Mouse (Mus musculus) bone marrow, adult 2 months (tissue): ENCODE measurements around the gene Ppp6r3. TPM values are rescaled to one million over a fixed set of nuclear protein-coding genes. Genes with fewer than 3 reads are reported as not detected.

Source experiments
- H3K27ac ChIP-seq: fragments of 200-500 bp; 2 replicates; pipeline ENCODE4 v1.5.1; 2012; ENCODE audit warnings: low read depth, mild to moderate bottlenecking, control low read depth, inconsistent platforms, low read length; ENCODE audit not compliant: control insufficient read depth, poor library complexity, insufficient read depth
- H3K4me1 ChIP-seq: fragments of 200-500 bp; 2 replicates; pipeline ENCODE4 v1.6.1; 2011; ENCODE audit warnings: low read length; ENCODE audit not compliant: control insufficient read depth, insufficient read depth
- H3K4me3 ChIP-seq: fragments of 200-500 bp; replicated peaks from 2 replicates; pipeline ENCODE3; 2011; ENCODE audit warnings: mild to moderate bottlenecking, low read depth, low read length, control low read depth; ENCODE audit not compliant: control insufficient read depth
- CTCF ChIP-seq: fragments of 200-500 bp; IDR thresholded peaks from 2 replicates; pipeline ENCODE4 v1.5.1; 2011; ENCODE audit warnings: low read length, control low read depth; ENCODE audit not compliant: control insufficient read depth, insufficient read depth
- POLR2A ChIP-seq: fragments of 200-500 bp; IDR thresholded peaks from 2 replicates; pipeline ENCODE4 v1.6.1; 2011; ENCODE audit warnings: low read depth, mild to moderate bottlenecking, control low read depth, low read length, borderline replicate concordance; ENCODE audit not compliant: control insufficient read depth
- WGBS: fragments of 180-500 bp; shearing (Covaris S2); methylation state at CpG from one replicate; pipeline ENCODE4 v1.1.7; 2018; 5-methylcytosine and 5-hydroxymethylcytosine counted together
- polyA plus RNA-seq: library from polyadenylated mRNA; stranded (reverse); fragments of >200 nt; gene quantifications from 2 replicates; pipeline ENCODE4 v1.2.4, GENCODE M21; 2011; ENCODE audit warnings: low replicate concordance; ENCODE audit not compliant: missing spikeins, insufficient read depth, insufficient read length

The Ppp6r3 gene
- polyA plus RNA-seq, 1 experiment = 34.6 TPM

DNA sequence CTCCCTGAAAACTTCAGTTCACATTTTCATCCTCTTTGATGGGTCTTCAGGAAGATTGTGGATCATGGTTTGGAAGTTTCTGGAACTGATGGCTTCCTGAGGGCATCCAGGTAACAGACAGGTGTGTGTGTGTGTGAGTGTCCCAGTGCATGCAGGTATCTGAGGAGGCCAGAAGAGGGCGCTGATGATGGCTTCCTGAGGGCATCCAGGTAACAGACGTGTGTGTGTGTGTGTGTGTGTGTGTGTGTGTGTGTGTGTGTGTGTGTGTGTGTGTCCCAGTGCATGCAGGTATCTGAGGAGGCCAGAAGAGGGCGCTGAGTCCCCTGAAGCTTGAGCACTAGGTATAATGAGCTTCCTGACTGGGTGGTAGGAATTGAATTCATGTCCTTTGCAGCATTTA is 128.2 kb downstream of the Ppp6r3 start:
- TF ChIP-seq POLR2A (no peak), CTCF (no peak)
- 74% methylated on average over 3 of the region's 3 CpGs for WGBS
- H3K4me3 ChIP-seq = no peak overlapping the region

DNA sequence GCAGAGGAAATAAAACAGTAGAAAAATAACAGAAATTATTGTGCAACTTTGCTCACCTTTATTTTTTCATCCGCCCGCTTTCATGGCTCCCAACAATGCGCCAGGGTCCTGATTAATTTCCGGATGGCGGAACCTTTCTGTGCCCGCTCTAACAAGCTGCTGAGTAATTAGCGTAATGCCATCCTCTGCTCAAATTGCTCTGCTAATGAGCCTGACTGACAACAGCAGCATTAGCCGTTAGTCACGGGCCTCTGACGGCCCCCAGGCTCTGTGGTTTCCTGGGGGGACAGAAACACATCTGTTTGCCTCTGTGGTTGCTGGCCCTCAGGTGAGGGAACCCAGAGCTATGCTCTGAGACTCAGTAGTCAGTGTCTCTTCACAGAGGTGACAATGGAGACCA is 134.5 kb downstream of the Ppp6r3 start:
- H3K27ac ChIP-seq = no peak overlapping the region
- no peak overlapping the region for H3K4me3 ChIP-seq
- H3K4me1 ChIP-seq = no peaks in the 10 kb centered on the region; the same call in 1 of the 2 replicates
- WGBS = 37% methylated on average over 10 of the region's 10 CpGs
- TF ChIP-seq CTCF = no peak
- TF ChIP-seq POLR2A = no peak

More for the DNA sequence above, 128.2 kb downstream of the Ppp6r3 start:
- no peak overlapping the region for H3K27ac ChIP-seq
- no peaks in the 10 kb centered on the region for H3K4me1 ChIP-seq

DNA sequence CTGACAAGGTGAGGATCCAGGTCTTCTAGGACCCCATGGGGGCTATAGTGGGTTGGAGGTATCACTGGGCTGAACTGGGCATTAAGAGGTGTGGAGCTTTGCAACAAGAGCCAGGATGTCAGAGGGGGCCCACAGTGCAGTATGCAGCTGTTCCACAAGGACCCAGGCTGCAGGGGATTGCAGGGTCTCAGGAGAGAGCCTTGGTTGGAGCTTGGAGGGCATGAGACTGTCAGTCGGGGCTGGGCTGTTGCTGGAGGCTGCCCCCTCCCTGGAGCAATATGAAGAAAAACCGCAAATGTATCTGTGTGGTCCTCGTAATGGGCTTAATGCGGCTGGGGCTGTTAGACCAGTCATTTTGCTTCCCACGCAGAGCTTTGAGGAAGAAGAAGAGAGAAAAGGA is 134.9 kb downstream of the Ppp6r3 start:
- no peak overlapping the region for H3K27ac ChIP-seq
- H3K4me1 ChIP-seq = no peaks in the 10 kb centered on the region; the same call in 1 of the 2 replicates
- no peak for TF ChIP-seq CTCF
- TF ChIP-seq POLR2A = no peak
- no peak overlapping the region for H3K4me3 ChIP-seq
- 25% methylated on average over 5 of the region's 5 CpGs for whole genome bisulfite sequencing

DNA sequence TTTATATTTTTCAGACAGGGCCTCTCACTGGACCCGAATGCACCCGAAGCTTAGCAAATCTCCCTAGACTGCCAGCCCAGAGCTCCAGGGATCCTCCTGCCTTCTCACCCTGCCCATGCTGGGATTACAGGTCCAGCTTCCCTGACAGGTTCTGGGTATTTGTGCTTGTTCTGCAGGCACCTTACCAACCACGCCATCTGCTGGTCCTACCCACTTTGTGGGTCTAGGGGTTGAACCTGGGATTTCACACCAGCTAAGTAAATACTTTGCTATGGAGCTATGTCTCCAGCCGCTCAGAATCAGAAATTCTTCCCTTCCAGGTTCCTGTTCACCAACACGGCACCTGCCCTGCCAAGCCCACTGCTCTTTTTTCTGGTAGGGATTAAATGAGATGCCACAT is 137.6 kb downstream of the Ppp6r3 start:
- Histone ChIP-seq H3K27ac (no peak overlapping the region), H3K4me3 (no peak overlapping the region), H3K4me1 (no peaks in the 10 kb centered on the region; the same call in 1 of the 2 replicates)
- WGBS = 71% methylated on average over 5 of the region's 5 CpGs
- TF ChIP-seq POLR2A (no peak), CTCF (peak; percentile 44)

DNA sequence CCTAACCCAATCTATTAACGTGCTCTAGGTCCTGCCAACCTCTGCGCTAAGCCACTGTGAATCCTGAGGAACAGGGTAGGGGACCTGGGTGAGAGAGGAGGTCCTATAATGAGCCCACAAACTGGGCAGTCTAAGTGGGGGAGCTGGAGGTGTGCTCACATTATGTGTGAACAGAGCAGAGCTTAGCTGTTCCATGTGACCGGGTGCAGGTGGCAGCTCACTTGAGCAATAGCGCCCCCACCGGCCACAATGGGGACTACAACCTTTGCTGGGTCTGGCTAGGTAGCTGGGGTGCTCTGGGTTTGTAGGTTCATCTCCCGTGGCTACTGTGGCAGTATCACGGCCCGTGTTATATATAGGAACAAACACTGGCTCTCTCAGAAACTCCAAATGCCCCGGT is 138.7 kb downstream of the Ppp6r3 start:
- 54% methylated on average over 9 of the region's 9 CpGs for WGBS
- TF ChIP-seq POLR2A (no peak), CTCF (peak; percentile 78)
- Histone ChIP-seq H3K27ac (no peak overlapping the region), H3K4me3 (no peak overlapping the region), H3K4me1 (no peaks in the 10 kb centered on the region; the same call in 1 of the 2 replicates)

DNA sequence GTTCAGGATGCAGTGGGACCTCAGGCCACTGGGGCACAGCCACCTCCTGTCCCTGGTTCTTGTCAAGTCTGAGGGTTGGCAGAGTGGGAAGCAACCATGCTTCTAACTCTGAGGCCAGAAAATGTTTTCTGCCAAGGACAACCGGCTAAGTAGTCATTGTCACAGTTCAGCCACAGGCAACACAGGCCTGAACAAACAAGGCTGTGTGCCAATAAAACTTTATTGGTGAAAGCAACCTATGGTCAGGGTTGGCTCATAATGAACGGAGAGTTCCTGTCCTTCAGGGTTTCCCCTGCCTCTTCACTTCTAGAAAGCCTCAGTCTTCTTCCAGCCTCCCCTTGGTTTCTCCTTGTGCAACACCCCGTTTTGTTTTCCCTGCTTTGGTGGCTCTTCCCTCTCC is 139.7 kb downstream of the Ppp6r3 start:
- 52% methylated on average over 3 of the region's 3 CpGs for WGBS
- peaks cover 2% of the 10 kb centered on the region; the same call in 1 of the 2 replicates for H3K4me1 ChIP-seq
- H3K4me3 ChIP-seq = no peak overlapping the region
- no peak for TF ChIP-seq CTCF
- TF ChIP-seq POLR2A = no peak
- no peak overlapping the region for H3K27ac ChIP-seq

DNA sequence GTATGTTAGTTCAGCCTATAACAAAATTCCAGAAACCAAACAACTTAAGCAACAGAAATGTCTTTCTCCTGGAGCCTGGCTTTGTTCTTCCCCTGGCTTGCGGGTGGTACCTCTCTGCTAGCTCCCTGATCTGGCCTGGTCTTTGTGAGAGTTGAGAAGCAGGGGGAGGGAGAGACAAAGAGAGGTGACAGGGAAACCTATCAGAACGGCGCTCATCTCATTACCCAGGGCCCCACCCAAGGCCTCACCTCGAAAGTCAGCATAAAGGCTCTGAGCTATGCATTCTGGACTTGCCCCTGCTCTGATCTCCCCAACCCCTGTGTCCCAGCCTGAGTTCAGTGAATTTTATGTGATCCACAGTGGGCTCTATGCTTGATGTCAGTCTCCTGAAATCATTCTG is 140.9 kb downstream of the Ppp6r3 start:
- H3K4me3 ChIP-seq = no peak overlapping the region
- no peak for TF ChIP-seq CTCF
- TF ChIP-seq POLR2A = no peak
- 71% methylated on average over 4 of the region's 4 CpGs for WGBS
- peaks cover 2% of the 10 kb centered on the region; the same call in 1 of the 2 replicates for H3K4me1 ChIP-seq
- H3K27ac ChIP-seq = no peak overlapping the region

DNA sequence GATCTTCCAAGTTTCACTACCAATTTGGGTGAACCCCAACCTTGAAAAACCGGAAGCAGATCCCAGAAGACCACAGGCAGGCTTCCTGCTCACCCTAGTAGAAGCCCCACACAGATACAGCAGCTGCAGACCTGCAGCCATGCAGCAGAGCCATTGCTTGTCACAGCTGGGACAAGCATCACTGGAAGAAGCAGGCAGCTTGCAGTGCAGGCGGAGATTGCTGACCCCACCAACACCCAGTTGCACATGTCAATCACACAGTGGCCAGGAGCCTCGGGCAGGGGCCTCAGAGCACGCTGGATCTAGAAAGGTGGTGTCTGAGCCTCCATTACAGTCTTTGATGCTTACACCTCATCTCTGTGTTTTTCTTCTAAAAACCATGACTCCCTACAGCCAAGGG is 141.4 kb downstream of the Ppp6r3 start:
- WGBS = 62% methylated on average over 4 of the region's 4 CpGs
- TF ChIP-seq POLR2A (no peak), CTCF (no peak)
- peaks cover 2% of the 10 kb centered on the region; the same call in 1 of the 2 replicates for H3K4me1 ChIP-seq
- no peak overlapping the region for H3K4me3 ChIP-seq
- no peak overlapping the region for H3K27ac ChIP-seq

DNA sequence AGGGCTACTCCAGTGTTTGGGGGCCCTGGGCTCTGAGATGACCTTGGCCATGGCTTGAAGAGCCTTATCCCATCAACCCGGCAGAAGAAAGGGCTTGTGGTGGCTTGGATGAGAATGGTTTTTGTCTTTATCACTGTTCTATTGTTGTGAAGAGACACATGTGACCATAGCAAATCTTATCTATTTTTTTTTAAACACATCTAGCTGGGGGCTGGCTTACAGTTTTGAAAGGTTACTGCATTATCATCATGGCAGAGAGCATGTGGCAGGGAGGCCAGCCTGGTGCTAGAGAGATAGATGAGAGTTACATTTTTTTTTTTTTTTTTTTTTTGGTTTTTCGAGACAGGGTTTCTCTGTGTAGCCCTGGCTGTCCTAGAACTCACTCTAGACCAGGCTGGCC is 143.6 kb downstream of the Ppp6r3 start:
- Histone ChIP-seq H3K4me1 (peaks cover 3% of the 10 kb centered on the region; the same call in 1 of the 2 replicates), H3K4me3 (no peak overlapping the region), H3K27ac (no peak overlapping the region)
- no peak for TF ChIP-seq CTCF
- no peak for TF ChIP-seq POLR2A
- WGBS = 58% methylated on average over 2 of the region's 2 CpGs
